Mouse (Mus musculus) bone marrow, adult 2 months (tissue): ENCODE measurements around the gene Trmt2b.

Experiments used
- CTCF ChIP-seq: fragments of 200-500 bp; IDR thresholded peaks from 2 replicates; pipeline ENCODE4 v1.5.1; 2011; ENCODE audit warnings: low read length, control low read depth; ENCODE audit not compliant: control insufficient read depth, insufficient read depth
- POLR2A ChIP-seq: fragments of 200-500 bp; IDR thresholded peaks from 2 replicates; pipeline ENCODE4 v1.6.1; 2011; ENCODE audit warnings: low read depth, mild to moderate bottlenecking, control low read depth, low read length, borderline replicate concordance; ENCODE audit not compliant: control insufficient read depth

GRCm38 (mm10) chrX:134208491-134208890, 68.3 kb downstream of the Trmt2b start:
- no peak for TF ChIP-seq CTCF
- TF ChIP-seq POLR2A = no peak
